Mouse (Mus musculus): ENCODE measurements around the gene Sec62. TPM values are rescaled to one million over a fixed set of nuclear protein-coding genes. Genes with fewer than 3 reads are reported as not detected.

Sec62 gene
- polyA plus RNA-seq, 1 experiment from 2014 or later: 68.2 TPM

DNA sequence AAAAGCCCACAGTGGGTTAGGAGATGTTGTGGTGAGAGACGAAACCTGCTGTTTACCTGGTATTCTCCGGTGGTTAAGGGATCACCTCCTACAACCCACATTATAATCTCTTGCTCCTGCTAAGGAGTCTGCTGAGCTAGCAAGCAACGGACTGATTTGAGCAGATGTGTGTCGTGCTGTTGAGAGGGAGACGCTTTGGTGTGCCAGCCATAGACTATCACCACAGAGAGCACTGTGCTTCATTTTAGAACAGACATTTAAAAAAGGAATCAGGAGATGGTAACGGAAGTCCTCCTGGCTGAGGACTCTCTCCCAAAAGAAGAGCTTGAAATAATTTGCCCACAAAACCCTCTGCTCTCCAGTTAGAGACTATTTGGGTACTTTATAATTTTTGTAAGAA is 25.4 kb upstream of the Sec62 start:
- 89% methylated on average over 6 of the region's 6 CpGs for WGBS
- Histone ChIP-seq H3K36me3 (replicated peaks; ENCODE audit: control insufficient read depth, insufficient read depth, low read depth, low read length) (no peaks in the 10 kb centered on the region), H3K9ac (replicated peaks; ENCODE audit: low read length) (no peak overlapping the region), H3K4me1 (ENCODE audit: control insufficient read depth, insufficient read depth, low read length) (no peaks in the 10 kb centered on the region), H3K9me3 (replicated peaks; ENCODE audit: control insufficient read depth, low read length) (no peaks in the 10 kb centered on the region), H3K27ac (replicated peaks; ENCODE audit: low read depth, low read length) (no peak overlapping the region), H3K4me2 (ENCODE audit: low read depth, low read length) (no peak overlapping the region), H3K4me3 (ENCODE audit: low read depth, low read length) (no peak overlapping the region), H3K27me3 (ENCODE audit: control insufficient read depth, insufficient read depth, low read length) (no peaks in the 10 kb centered on the region)
- DNase-seq (ENCODE audit: low spot score) (no peak), ATAC-seq (replicated peaks; ENCODE audit: insufficient number of reproducible peaks, low FRiP score, low TSS enrichment, low read depth) (no peak)

DNA sequence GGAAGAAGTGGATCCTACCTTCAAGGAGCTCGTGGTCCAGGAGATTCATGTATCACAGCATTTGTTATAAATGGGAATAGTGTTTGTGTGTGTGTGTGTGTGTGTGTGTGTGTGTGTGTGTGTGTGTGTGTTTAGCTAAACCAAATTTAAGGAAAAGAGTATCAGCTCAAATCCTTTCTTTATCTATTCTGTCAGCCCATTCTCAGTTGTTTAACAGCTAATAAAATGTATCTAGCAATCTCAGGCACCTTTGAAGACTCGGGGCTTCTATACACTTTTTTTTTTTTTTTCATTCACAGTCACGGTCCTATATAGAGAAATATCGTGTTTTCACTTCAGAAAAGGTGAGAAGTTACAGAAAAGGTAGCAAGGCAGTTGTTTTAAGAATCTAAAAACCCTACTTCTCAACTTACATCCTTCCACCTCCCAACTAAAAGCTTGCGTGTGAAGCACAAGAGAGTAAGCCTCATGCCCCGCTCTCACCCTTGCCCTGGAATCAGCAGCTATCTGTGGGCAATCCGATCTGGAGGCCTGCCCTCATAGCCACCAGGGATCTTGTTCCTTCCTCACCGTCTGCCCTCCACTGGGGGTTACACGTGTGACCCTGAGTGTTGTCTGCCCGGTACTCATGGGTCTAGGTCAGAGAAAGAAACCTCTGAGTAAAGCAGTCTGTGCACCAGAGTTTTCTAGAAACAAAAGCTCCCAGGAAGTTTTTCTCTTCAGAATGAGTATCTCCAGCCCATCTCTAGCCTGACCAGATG is 22.7 kb upstream of the Sec62 start:
- WGBS: 53% methylated on average over 10 of the region's 10 CpGs
- DNase-seq (ENCODE audit: low spot score): no peak
- H3K27me3 ChIP-seq (ENCODE audit: control insufficient read depth, insufficient read depth, low read length): no peaks in the 10 kb centered on the region
- no peaks in the 10 kb centered on the region for H3K4me1 ChIP-seq (ENCODE audit: control insufficient read depth, insufficient read depth, low read length)
- no peak overlapping the region for H3K9ac ChIP-seq (replicated peaks; ENCODE audit: low read length)
- no peak overlapping the region for H3K4me3 ChIP-seq (ENCODE audit: low read depth, low read length)
- no peaks in the 10 kb centered on the region for H3K36me3 ChIP-seq (replicated peaks; ENCODE audit: control insufficient read depth, insufficient read depth, low read depth, low read length)
- H3K4me2 ChIP-seq (ENCODE audit: low read depth, low read length): no peak overlapping the region
- no peak for ATAC-seq (replicated peaks; ENCODE audit: insufficient number of reproducible peaks, low FRiP score, low TSS enrichment, low read depth)
- no peaks in the 10 kb centered on the region for H3K9me3 ChIP-seq (replicated peaks; ENCODE audit: control insufficient read depth, low read length)
- no peak overlapping the region for H3K27ac ChIP-seq (replicated peaks; ENCODE audit: low read depth, low read length)

DNA sequence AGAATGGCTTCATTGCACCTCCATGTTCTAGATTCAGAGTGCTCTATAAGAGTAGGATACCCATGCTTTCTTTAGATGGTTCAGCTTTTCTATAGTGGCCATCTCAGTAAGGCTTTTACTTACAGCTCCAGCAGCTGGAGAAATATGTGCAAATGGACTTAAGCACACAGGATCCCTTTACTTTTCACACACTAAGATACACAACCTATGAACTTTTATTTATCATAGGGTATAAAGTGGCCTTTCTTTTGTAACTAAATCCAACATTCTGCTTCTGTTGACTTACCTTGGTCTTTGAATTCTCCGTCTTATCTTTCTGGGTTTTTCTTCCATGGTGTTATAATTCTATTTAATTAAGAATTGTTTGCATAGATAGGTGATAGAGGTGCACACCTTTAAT is 21.1 kb upstream of the Sec62 start:
- DNase-seq (ENCODE audit: low spot score) (no peak), ATAC-seq (replicated peaks; ENCODE audit: insufficient number of reproducible peaks, low FRiP score, low TSS enrichment, low read depth) (no peak)
- Histone ChIP-seq H3K4me3 (ENCODE audit: low read depth, low read length) (no peak overlapping the region), H3K4me1 (ENCODE audit: control insufficient read depth, insufficient read depth, low read length) (no peaks in the 10 kb centered on the region), H3K27ac (replicated peaks; ENCODE audit: low read depth, low read length) (no peak overlapping the region), H3K9ac (replicated peaks; ENCODE audit: low read length) (no peak overlapping the region), H3K4me2 (ENCODE audit: low read depth, low read length) (no peak overlapping the region), H3K27me3 (ENCODE audit: control insufficient read depth, insufficient read depth, low read length) (no peaks in the 10 kb centered on the region), H3K36me3 (replicated peaks; ENCODE audit: control insufficient read depth, insufficient read depth, low read depth, low read length) (no peaks in the 10 kb centered on the region), H3K9me3 (replicated peaks; ENCODE audit: control insufficient read depth, low read length) (no peaks in the 10 kb centered on the region)
- WGBS: 96% methylated on average over 1 of the region's 1 CpGs

DNA sequence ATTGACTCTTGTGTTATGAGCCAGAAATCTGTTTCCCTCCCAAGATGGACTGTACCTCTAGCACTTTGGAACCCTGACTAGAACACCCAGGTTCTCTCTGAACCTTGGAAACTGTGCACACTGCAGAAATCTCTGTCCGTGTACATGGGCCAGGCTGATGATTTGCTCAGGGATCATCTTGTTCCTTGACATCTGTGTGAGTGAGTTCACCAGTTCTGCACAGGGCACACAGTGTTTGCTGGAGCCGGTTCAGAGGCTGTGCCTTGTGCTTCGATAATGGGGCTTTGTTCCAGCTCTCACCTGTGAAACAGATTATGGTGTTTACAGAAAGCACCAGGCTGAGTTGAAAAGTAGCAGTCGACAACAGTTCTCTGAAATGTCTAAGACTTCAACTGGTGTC is 20.0 kb upstream of the Sec62 start:
- H3K4me3 ChIP-seq (ENCODE audit: low read depth, low read length): no peak overlapping the region
- no peak overlapping the region for H3K4me2 ChIP-seq (ENCODE audit: low read depth, low read length)
- H3K9me3 ChIP-seq (replicated peaks; ENCODE audit: control insufficient read depth, low read length): no peaks in the 10 kb centered on the region
- WGBS: 66% methylated on average over 4 of the region's 4 CpGs
- no peaks in the 10 kb centered on the region for H3K36me3 ChIP-seq (replicated peaks; ENCODE audit: control insufficient read depth, insufficient read depth, low read depth, low read length)
- H3K27me3 ChIP-seq (ENCODE audit: control insufficient read depth, insufficient read depth, low read length): no peaks in the 10 kb centered on the region
- ATAC-seq (replicated peaks; ENCODE audit: insufficient number of reproducible peaks, low FRiP score, low TSS enrichment, low read depth): no peak
- no peaks in the 10 kb centered on the region for H3K4me1 ChIP-seq (ENCODE audit: control insufficient read depth, insufficient read depth, low read length)
- H3K9ac ChIP-seq (replicated peaks; ENCODE audit: low read length): no peak overlapping the region
- H3K27ac ChIP-seq (replicated peaks; ENCODE audit: low read depth, low read length): no peak overlapping the region
- no peak for DNase-seq (ENCODE audit: low spot score)

DNA sequence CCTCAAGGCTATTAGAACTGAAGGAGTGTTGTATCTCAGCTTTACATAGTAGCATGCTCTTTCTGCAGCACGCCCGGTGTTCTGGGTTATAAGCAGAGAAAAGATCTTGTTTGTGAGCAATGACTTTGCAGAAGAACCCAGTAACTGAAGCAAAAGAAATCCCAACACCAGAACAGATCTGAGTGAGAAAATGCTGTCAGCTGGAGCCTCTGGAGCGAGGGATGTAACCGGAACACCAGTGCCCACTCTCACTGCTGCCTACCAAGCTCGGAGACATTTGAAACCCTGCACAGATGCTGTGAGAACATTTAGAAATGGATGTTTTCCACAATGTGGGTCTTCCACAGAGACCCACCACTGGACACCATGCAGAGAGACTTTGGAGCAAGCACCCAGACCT is 18.0 kb upstream of the Sec62 start:
- no peak for ATAC-seq (replicated peaks; ENCODE audit: insufficient number of reproducible peaks, low FRiP score, low TSS enrichment, low read depth)
- Histone ChIP-seq H3K4me1 (ENCODE audit: control insufficient read depth, insufficient read depth, low read length) (no peaks in the 10 kb centered on the region), H3K27ac (replicated peaks; ENCODE audit: low read depth, low read length) (no peak overlapping the region), H3K4me2 (ENCODE audit: low read depth, low read length) (no peak overlapping the region), H3K9ac (replicated peaks; ENCODE audit: low read length) (no peak overlapping the region), H3K9me3 (replicated peaks; ENCODE audit: control insufficient read depth, low read length) (no peaks in the 10 kb centered on the region), H3K27me3 (ENCODE audit: control insufficient read depth, insufficient read depth, low read length) (no peaks in the 10 kb centered on the region), H3K4me3 (ENCODE audit: low read depth, low read length) (no peak overlapping the region), H3K36me3 (replicated peaks; ENCODE audit: control insufficient read depth, insufficient read depth, low read depth, low read length) (no peaks in the 10 kb centered on the region)
- DNase-seq (ENCODE audit: low spot score): no peak
- WGBS: 88% methylated on average over 5 of the region's 5 CpGs

DNA sequence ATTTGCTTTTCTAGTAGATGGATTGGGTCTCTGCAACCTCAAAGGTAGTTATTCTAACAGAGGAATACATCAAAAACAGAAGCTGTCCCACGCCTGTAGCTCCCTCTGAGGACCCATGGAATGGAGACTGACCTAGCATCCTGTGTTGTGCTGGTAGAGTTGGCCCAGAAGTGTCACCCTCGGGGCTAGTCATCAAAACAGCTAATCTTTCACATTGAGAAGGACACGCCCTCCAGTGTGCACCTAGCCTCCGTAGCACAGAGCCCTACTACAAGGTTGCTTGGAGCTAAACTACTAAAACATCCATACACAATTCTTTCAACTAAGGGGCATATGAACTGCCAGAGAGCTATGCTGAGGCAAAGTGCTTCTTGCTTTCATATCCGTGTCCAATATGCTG is 14.7 kb upstream of the Sec62 start:
- ATAC-seq (replicated peaks; ENCODE audit: insufficient number of reproducible peaks, low FRiP score, low TSS enrichment, low read depth) (no peak), DNase-seq (ENCODE audit: low spot score) (no peak)
- H3K27me3 ChIP-seq (ENCODE audit: control insufficient read depth, insufficient read depth, low read length): no peaks in the 10 kb centered on the region
- no peak overlapping the region for H3K9ac ChIP-seq (replicated peaks; ENCODE audit: low read length)
- no peak overlapping the region for H3K27ac ChIP-seq (replicated peaks; ENCODE audit: low read depth, low read length)
- H3K36me3 ChIP-seq (replicated peaks; ENCODE audit: control insufficient read depth, insufficient read depth, low read depth, low read length): no peaks in the 10 kb centered on the region
- no peaks in the 10 kb centered on the region for H3K4me1 ChIP-seq (ENCODE audit: control insufficient read depth, insufficient read depth, low read length)
- no peak overlapping the region for H3K4me3 ChIP-seq (ENCODE audit: low read depth, low read length)
- no peaks in the 10 kb centered on the region for H3K9me3 ChIP-seq (replicated peaks; ENCODE audit: control insufficient read depth, low read length)
- H3K4me2 ChIP-seq (ENCODE audit: low read depth, low read length): no peak overlapping the region
- WGBS: 75% methylated on average over 5 of the region's 5 CpGs

DNA sequence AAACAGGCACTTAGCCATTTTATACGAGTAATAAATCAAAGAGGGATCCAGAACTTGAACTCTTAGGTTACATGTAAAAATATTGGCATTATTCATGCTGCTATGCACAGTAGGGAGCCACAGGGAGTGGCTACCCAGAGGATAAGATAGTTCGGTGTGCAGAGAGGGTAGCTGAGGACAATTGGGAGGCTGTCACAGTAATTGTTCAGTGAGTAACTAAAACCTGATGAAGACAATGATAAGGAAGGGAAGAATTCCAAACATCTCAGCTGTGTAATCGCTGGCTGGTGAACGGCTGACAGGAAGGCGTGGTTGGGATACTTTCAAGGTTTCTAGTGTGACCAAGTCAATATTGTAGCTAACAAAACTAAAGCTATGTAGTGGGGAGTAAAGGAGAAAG is 4.1 kb upstream of the Sec62 start:
- DNase-seq (ENCODE audit: low spot score) (peak; percentile 4), ATAC-seq (replicated peaks; ENCODE audit: insufficient number of reproducible peaks, low FRiP score, low TSS enrichment, low read depth) (no peak)
- H3K4me3 ChIP-seq (ENCODE audit: low read depth, low read length): no peak overlapping the region
- no peak overlapping the region for H3K27ac ChIP-seq (replicated peaks; ENCODE audit: low read depth, low read length)
- H3K4me2 ChIP-seq (ENCODE audit: low read depth, low read length): no peak overlapping the region
- H3K36me3 ChIP-seq (replicated peaks; ENCODE audit: control insufficient read depth, insufficient read depth, low read depth, low read length): no peaks in the 10 kb centered on the region
- H3K4me1 ChIP-seq (ENCODE audit: control insufficient read depth, insufficient read depth, low read length): no peaks in the 10 kb centered on the region
- H3K9ac ChIP-seq (replicated peaks; ENCODE audit: low read length): no peak overlapping the region
- WGBS: 27% methylated on average over 5 of the region's 5 CpGs
- H3K9me3 ChIP-seq (replicated peaks; ENCODE audit: control insufficient read depth, low read length): no peaks in the 10 kb centered on the region
- H3K27me3 ChIP-seq (ENCODE audit: control insufficient read depth, insufficient read depth, low read length): no peaks in the 10 kb centered on the region

DNA sequence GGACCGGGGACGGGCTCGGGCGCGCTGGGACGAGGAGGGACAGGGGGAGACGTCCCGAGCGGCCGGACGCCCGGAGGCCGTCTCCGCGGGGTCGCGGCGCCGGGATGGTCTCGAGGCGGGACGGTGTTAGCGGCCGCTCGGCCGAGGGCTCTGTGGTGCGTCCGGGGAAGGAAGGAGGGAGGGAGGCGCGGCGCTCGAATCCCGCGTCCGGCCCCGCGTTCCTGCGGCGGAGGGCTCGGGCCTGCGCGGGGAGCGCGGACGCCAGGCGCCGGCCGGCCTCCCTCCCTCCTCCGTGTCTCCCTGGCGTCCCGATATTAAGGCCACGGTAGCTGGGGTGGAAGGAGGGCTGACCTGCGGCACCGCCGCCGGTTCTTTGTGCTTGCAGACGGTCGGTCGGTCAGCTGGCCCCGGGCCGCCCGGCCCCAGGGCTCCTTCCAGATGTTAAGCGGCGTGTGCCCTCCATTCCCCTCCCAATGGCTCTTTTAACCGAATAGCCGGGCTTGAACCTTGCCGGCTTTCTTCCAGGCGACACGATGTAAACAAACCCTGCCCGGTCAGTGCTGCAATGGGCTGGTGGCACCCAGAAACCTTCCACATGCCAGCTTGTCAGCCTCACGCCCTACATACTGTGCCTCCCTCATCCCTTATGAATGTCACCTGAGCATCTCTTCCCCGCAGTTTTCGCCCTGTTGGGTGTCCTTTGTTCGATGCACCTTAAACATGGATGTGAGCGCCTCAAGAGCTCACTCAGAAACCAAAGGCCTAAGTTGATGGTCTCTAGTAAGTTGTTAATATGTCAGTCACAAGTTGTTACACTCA is 937 bp downstream of the Sec62 start:
- peak; percentile 90 for ATAC-seq (replicated peaks; ENCODE audit: insufficient number of reproducible peaks, low FRiP score, low TSS enrichment, low read depth)
- H3K27me3 ChIP-seq (ENCODE audit: control insufficient read depth, insufficient read depth, low read length): no peaks in the 10 kb centered on the region
- H3K9me3 ChIP-seq (replicated peaks; ENCODE audit: control insufficient read depth, low read length): no peaks in the 10 kb centered on the region
- H3K36me3 ChIP-seq (replicated peaks; ENCODE audit: control insufficient read depth, insufficient read depth, low read depth, low read length): no peaks in the 10 kb centered on the region; the same call in 1 of the 2 replicates
- peak overlapping the region; percentile 51 for H3K4me2 ChIP-seq (ENCODE audit: low read depth, low read length)
- peak overlapping the region; percentile 75 for H3K4me3 ChIP-seq (ENCODE audit: low read depth, low read length)
- peak overlapping the region; percentile 83 for H3K27ac ChIP-seq (replicated peaks; ENCODE audit: low read depth, low read length)
- H3K9ac ChIP-seq (replicated peaks; ENCODE audit: low read length): peak overlapping the region; percentile 89
- H3K4me1 ChIP-seq (ENCODE audit: control insufficient read depth, insufficient read depth, low read length): no peaks in the 10 kb centered on the region
- under 1% methylated on average over 60 of the region's 75 CpGs for WGBS
- DNase-seq (ENCODE audit: low spot score): peak; percentile 38

All from embryonic facial prominence, embryonic 11.5 days (tissue).